Mouse (Mus musculus) hindbrain, embryonic 15.5 days (tissue): ENCODE measurements around the gene Hspb9. TPM values are rescaled to one million over a fixed set of nuclear protein-coding genes. Genes with fewer than 3 reads are reported as not detected.

Experiments
- ATAC-seq: fragments of 200-750 bp; cut with Nextera tagmentation; 2 replicates; pipeline ENCODE4 v1.8.0; 2017; ENCODE audit warnings: low read depth, moderate number of reproducible peaks, moderate TSS enrichment; ENCODE audit not compliant: low FRiP score
- H3K27ac ChIP-seq: fragments of 300-500 bp; sonication (generic); replicated peaks from 2 replicates; pipeline ENCODE4 v1.5.1; 2015; ENCODE audit warnings: mild to moderate bottlenecking, inconsistent platforms
- H3K27me3 ChIP-seq: fragments of 300-500 bp; sonication (generic); 2 replicates; pipeline ENCODE4 v1.6.1; 2015; ENCODE audit warnings: control low read depth, inconsistent platforms
- H3K36me3 ChIP-seq: fragments of 300-500 bp; sonication (generic); 2 replicates; pipeline ENCODE4 v1.6.1; 2015; ENCODE audit warnings: control low read depth, inconsistent platforms
- H3K4me1 ChIP-seq: fragments of 300-500 bp; sonication (generic); replicated peaks from 2 replicates; pipeline ENCODE4 v1.6.1; 2015; ENCODE audit warnings: control low read depth, inconsistent platforms
- H3K4me2 ChIP-seq: fragments of 300-500 bp; sonication (generic); 2 replicates; pipeline ENCODE4 v1.6.1; 2015; ENCODE audit warnings: moderate library complexity, mild to moderate bottlenecking, inconsistent platforms
- H3K4me3 ChIP-seq: fragments of 300-500 bp; sonication (generic); 2 replicates; pipeline ENCODE4 v1.5.1; 2015; ENCODE audit warnings: mild to moderate bottlenecking, inconsistent platforms
- H3K9ac ChIP-seq: fragments of 300-500 bp; sonication (generic); 2 replicates; pipeline ENCODE4 v1.6.1; 2015; ENCODE audit warnings: inconsistent platforms
- H3K9me3 ChIP-seq: fragments of 300-500 bp; sonication (generic); 2 replicates; pipeline ENCODE4 v1.6.1; 2016; ENCODE audit warnings: control low read depth, inconsistent platforms
- WGBS: fragments of 180-500 bp; shearing (Covaris S2); methylation state at CpG from one replicate; pipeline ENCODE4 v1.1.7; 2015; 5-methylcytosine and 5-hydroxymethylcytosine counted together
- polyA plus RNA-seq: library from polyadenylated mRNA; unstranded; fragments of >200 nt; fragmentation: Nextera tagmentation; extraction: Ambion mirVana; gene quantifications from 2 replicates; pipeline ENCODE4 v1.2.1, GENCODE M21; 2015

The Hspb9 gene
- polyA plus RNA-seq, 1 experiment from 2014 or later: 0.25 TPM

GRCm38 (mm10) chr11:100709201-100709810 lies 4.3 kb upstream of the Hspb9 start:
- Histone ChIP-seq H3K4me2 (no peak overlapping the region), H3K4me3 (no peak overlapping the region), H3K4me1 (peaks cover 29% of the 10 kb centered on the region), H3K27ac (no peak overlapping the region), H3K9me3 (no peaks in the 10 kb centered on the region), H3K27me3 (no peaks in the 10 kb centered on the region), H3K9ac (no peak overlapping the region), H3K36me3 (peaks cover 44% of the 10 kb centered on the region)
- no peak for ATAC-seq
- WGBS: 93% methylated on average over 9 of the region's 9 CpGs

GRCm38 (mm10) chr11:100710528-100710927 lies 3.1 kb upstream of the Hspb9 start:
- H3K9ac ChIP-seq: no peak overlapping the region
- ATAC-seq: no peak
- no peak overlapping the region for H3K4me2 ChIP-seq
- peaks cover 41% of the 10 kb centered on the region for H3K36me3 ChIP-seq
- no peak overlapping the region for H3K27ac ChIP-seq
- peaks cover 35% of the 10 kb centered on the region for H3K4me1 ChIP-seq
- H3K27me3 ChIP-seq: no peaks in the 10 kb centered on the region
- 91% methylated on average over 15 of the region's 15 CpGs for WGBS
- no peak overlapping the region for H3K4me3 ChIP-seq
- no peaks in the 10 kb centered on the region for H3K9me3 ChIP-seq

- H3K4me1 ChIP-seq: peaks cover 35% of the 10 kb centered on the region
- no peaks in the 10 kb centered on the region for H3K27me3 ChIP-seq
- peaks cover 41% of the 10 kb centered on the region for H3K36me3 ChIP-seq
- 92% methylated on average over 4 of the region's 4 CpGs for WGBS
- peak overlapping the region; percentile 67 for H3K4me2 ChIP-seq
- ATAC-seq: no peak
- peak overlapping the region; percentile 94; the same call in 1 of the 2 replicates for H3K4me3 ChIP-seq
- H3K27ac ChIP-seq: no peak overlapping the region
- no peak overlapping the region for H3K9ac ChIP-seq
- no peaks in the 10 kb centered on the region for H3K9me3 ChIP-seq
Measured at GRCm38 (mm10) chr11:100710977-100711376, 2.7 kb upstream of the Hspb9 start.

GRCm38 (mm10) chr11:100711783-100712615 lies 1.7 kb upstream of the Hspb9 start, which contains the start of gene Kat2a:
Kat2a (minus strand) TSS chr11:100712465.
- Histone ChIP-seq H3K36me3 (peaks cover 43% of the 10 kb centered on the region), H3K27me3 (no peaks in the 10 kb centered on the region), H3K4me2 (peak within 1 kb of the TSS; percentile 67), H3K27ac (peak within 1 kb of the TSS; percentile 82), H3K4me1 (peaks cover 35% of the 10 kb centered on the region), H3K4me3 (peak within 1 kb of the TSS; percentile 94), H3K9me3 (no peaks in the 10 kb centered on the region), H3K9ac (peak within 1 kb of the TSS; percentile 84)
- 2% methylated on average over 37 of the region's 48 CpGs for WGBS
- ATAC-seq: peak; percentile 87

- Histone ChIP-seq H3K4me3 (no peak overlapping the region), H3K9me3 (no peaks in the 10 kb centered on the region), H3K36me3 (peaks cover 46% of the 10 kb centered on the region), H3K4me2 (no peak overlapping the region), H3K27me3 (no peaks in the 10 kb centered on the region), H3K27ac (no peak overlapping the region), H3K4me1 (peaks cover 35% of the 10 kb centered on the region), H3K9ac (no peak overlapping the region)
- ATAC-seq: no peak
- 68% methylated on average over 4 of the region's 4 CpGs for WGBS
Measured at GRCm38 (mm10) chr11:100713174-100713573, 476 bp upstream of the Hspb9 start.

- ATAC-seq: no peak; the same call in 1 of the 2 replicates
- no peak overlapping the region for H3K27ac ChIP-seq
Measured at GRCm38 (mm10) chr11:100714534-100714915, 875 bp downstream of the Hspb9 start.

GRCm38 (mm10) chr11:100714948-100715347 lies 1.3 kb downstream of the Hspb9 start:
- peaks cover 37% of the 10 kb centered on the region for H3K36me3 ChIP-seq
- H3K4me3 ChIP-seq: no peak overlapping the region
- peaks cover 35% of the 10 kb centered on the region for H3K4me1 ChIP-seq
- H3K4me2 ChIP-seq: no peak overlapping the region
- H3K27me3 ChIP-seq: no peaks in the 10 kb centered on the region
- no peaks in the 10 kb centered on the region for H3K9me3 ChIP-seq
- no peak overlapping the region for H3K9ac ChIP-seq
- H3K27ac ChIP-seq: no peak overlapping the region
- no peak for ATAC-seq
- 66% methylated on average over 6 of the region's 6 CpGs for WGBS

More at GRCm38 (mm10) chr11:100714534-100714915, 875 bp downstream of the Hspb9 start:
- Histone ChIP-seq H3K4me3 (no peak overlapping the region), H3K4me1 (peaks cover 35% of the 10 kb centered on the region), H3K9ac (no peak overlapping the region), H3K4me2 (no peak overlapping the region), H3K36me3 (peaks cover 40% of the 10 kb centered on the region), H3K27me3 (no peaks in the 10 kb centered on the region), H3K9me3 (no peaks in the 10 kb centered on the region)
- WGBS: 60% methylated on average over 6 of the region's 6 CpGs

- no peak overlapping the region for H3K9ac ChIP-seq
Measured at GRCm38 (mm10) chr11:100716649-100717048, 3.0 kb downstream of the Hspb9 start.

GRCm38 (mm10) chr11:100718462-100718861 lies 4.8 kb downstream of the Hspb9 start:
- WGBS: 91% methylated on average over 7 of the region's 7 CpGs
- Histone ChIP-seq H3K9me3 (no peaks in the 10 kb centered on the region), H3K4me3 (no peak overlapping the region), H3K27me3 (no peaks in the 10 kb centered on the region), H3K9ac (no peak overlapping the region), H3K4me1 (peaks cover 35% of the 10 kb centered on the region), H3K36me3 (peaks cover 34% of the 10 kb centered on the region), H3K27ac (no peak overlapping the region), H3K4me2 (no peak overlapping the region)
- no peak for ATAC-seq

More at GRCm38 (mm10) chr11:100716649-100717048, 3.0 kb downstream of the Hspb9 start:
- H3K36me3 ChIP-seq: peaks cover 34% of the 10 kb centered on the region
- no peak overlapping the region for H3K4me2 ChIP-seq
- ATAC-seq: no peak
- no peaks in the 10 kb centered on the region for H3K9me3 ChIP-seq
- H3K27ac ChIP-seq: no peak overlapping the region
- no peaks in the 10 kb centered on the region for H3K27me3 ChIP-seq
- H3K4me1 ChIP-seq: peaks cover 36% of the 10 kb centered on the region
- 90% methylated on average over 3 of the region's 3 CpGs for WGBS
- no peak overlapping the region for H3K4me3 ChIP-seq

- 84% methylated on average over 4 of the region's 4 CpGs for WGBS
- peaks cover 34% of the 10 kb centered on the region for H3K36me3 ChIP-seq
- H3K4me1 ChIP-seq: peaks cover 31% of the 10 kb centered on the region
- ATAC-seq: no peak
- H3K27me3 ChIP-seq: no peaks in the 10 kb centered on the region
- H3K9ac ChIP-seq: no peak overlapping the region
- no peak overlapping the region for H3K27ac ChIP-seq
- no peak overlapping the region for H3K4me3 ChIP-seq
- H3K9me3 ChIP-seq: no peaks in the 10 kb centered on the region
- H3K4me2 ChIP-seq: no peak overlapping the region
Measured at GRCm38 (mm10) chr11:100718866-100719265, 5.2 kb downstream of the Hspb9 start.

- H3K36me3 ChIP-seq: peaks cover 34% of the 10 kb centered on the region
- ATAC-seq: no peak
Measured at GRCm38 (mm10) chr11:100719312-100719711, 5.7 kb downstream of the Hspb9 start.

GRCm38 (mm10) chr11:100719893-100720292 lies 6.2 kb downstream of the Hspb9 start:
- 89% methylated on average over 11 of the region's 11 CpGs for WGBS
- peaks cover 34% of the 10 kb centered on the region for H3K36me3 ChIP-seq
- no peak overlapping the region; the same call in 1 of the 2 replicates for H3K27ac ChIP-seq
- H3K9ac ChIP-seq: no peak overlapping the region
- no peak overlapping the region for H3K4me2 ChIP-seq
- ATAC-seq: no peak
- H3K4me3 ChIP-seq: no peak overlapping the region
- no peaks in the 10 kb centered on the region for H3K9me3 ChIP-seq
- H3K27me3 ChIP-seq: no peaks in the 10 kb centered on the region
- peaks cover 21% of the 10 kb centered on the region for H3K4me1 ChIP-seq

More at GRCm38 (mm10) chr11:100719312-100719711, 5.7 kb downstream of the Hspb9 start:
- Histone ChIP-seq H3K4me1 (peaks cover 27% of the 10 kb centered on the region), H3K9ac (no peak overlapping the region), H3K27me3 (no peaks in the 10 kb centered on the region), H3K27ac (no peak overlapping the region), H3K4me3 (no peak overlapping the region), H3K9me3 (no peaks in the 10 kb centered on the region), H3K4me2 (no peak overlapping the region)
- WGBS: 68% methylated on average over 3 of the region's 3 CpGs
